Mouse (Mus musculus) embryo, embryonic 9.5 days (tissue): ENCODE results near the gene Pon3.

Source experiments
- DNase-seq: peaks from one replicate; pipeline ENCODE4 v3.0.0-alpha.2; 2017; ENCODE audit errors: extremely low spot score

Gene Pon3

DNA sequence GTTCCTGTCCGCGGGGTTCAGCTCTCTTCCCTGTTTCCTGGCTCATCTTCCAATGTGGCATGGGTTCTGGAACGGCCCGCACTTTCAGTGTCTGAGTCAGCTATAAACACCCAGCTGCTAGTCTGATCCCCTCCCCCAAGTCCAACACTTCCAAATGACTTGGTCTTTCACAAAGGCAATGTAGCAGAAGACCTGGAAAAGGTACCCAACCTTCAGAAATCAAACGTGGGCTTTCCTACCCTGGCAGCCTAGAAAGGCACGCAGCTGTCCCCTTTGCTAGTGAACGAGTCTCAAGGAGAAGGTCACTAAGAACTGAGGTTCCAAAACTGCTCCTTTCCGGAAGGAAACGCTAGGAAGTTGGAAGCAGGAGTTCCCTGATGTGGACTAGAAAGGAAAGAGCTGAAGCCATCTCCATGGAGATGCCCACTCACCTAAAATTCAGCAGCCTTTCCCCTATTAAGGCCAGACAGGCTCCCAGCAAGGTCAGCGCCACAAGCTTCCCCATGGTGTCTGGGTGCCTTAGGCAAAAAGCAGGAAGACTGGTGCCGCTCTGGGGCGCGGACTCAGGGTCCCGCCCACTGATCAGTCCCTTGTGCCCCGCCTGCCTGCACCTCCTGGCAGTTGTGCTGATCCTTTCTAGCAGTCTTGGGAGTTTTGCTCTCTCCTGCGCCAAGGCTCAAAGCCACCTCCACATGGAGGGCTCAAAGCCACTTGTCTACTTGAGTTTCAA is at the start of gene Pon3:
Gene Pon3, minus strand, starts transcription at position 565 of the 730 bp plus-strand sequence.
- peak; percentile 57 for DNase-seq

DNA sequence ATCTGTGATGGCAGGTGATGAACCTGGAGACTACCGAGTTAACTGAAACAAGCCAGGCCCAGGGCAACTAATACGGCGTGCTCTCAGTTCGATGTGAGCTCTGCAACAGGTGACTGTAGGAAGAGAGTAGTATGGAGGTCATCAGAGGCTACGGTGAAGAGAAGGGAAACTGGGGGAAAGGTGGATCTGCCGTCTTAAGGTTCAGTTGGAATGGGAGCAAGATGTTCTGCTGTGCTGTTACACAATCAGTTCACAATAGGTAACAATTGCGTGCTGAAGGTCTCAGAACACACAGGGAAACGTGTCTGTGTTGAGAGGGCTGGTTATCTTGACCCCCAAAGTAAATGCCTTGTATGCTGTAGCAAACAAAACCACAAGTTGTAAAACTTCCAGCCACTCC is 48.9 kb upstream of the Pon3 start:
- DNase-seq, result no peak

DNA sequence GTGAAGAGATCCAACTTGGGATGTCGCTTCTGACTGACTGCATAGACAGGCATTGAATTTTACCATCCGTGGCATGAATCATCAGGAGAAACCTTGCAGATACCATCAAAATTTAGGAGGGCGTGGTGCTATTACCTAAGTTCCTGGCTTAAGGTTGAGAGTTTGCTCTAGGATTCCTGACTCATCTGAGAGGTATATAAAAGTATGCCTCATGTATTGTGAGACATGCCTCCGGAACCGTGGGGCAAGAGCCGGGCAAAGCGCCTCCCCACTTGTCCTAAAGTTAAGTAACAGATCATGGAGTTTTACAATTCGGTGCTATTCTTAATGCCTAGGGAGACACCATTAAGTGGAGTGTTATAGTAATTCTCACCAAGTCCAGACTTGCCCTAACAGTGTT is 44.5 kb upstream of the Pon3 start:
- no peak for DNase-seq

DNA sequence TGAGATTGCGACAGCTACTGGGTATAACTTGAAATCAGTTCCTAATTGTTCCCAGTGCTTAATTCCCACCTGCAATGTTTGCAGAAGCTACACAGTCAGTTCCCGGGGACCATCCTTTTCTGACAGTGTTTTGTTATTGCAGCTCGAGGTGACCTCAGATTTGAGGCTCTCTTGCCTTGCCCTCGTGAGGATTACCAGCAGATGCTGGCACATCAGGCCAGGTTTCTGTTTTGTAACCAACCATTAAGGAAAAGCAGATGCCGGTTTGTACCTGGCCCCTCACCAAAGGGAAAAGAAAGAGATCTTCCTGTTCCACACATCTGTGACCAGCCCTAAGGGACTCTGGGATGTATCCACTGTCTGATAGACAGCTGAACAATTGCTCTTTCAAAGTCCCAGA is 43.5 kb upstream of the Pon3 start:
- DNase-seq, result no peak

DNA sequence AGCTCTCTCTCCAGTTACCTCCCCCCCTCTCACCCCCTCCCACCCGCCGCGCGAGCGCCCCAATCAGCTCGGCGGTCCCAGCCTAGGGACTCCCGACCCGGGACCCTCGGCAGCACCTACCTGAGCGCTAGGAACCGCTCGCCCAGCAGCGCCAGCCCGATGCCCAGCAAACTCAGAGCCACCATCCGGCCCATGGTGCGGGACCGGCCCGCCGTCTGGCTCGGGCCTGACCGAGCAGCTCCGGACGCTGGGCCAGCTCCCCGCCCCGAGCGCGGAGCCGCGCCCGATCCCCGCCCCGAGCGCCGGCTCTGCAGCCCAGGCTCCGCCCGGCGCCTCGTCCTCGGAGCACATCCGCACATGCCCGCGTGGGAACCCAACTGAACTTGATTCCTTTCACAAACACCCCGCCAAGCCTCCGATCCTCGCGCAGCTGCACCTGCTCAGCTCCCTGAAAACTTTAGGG is 42.0 kb upstream of the Pon3 start, which contains the start of gene Pon2:
Gene Pon2, minus strand, starts transcription at position 364 of the 463 bp plus-strand sequence.
- peak; percentile 83 for DNase-seq

DNA sequence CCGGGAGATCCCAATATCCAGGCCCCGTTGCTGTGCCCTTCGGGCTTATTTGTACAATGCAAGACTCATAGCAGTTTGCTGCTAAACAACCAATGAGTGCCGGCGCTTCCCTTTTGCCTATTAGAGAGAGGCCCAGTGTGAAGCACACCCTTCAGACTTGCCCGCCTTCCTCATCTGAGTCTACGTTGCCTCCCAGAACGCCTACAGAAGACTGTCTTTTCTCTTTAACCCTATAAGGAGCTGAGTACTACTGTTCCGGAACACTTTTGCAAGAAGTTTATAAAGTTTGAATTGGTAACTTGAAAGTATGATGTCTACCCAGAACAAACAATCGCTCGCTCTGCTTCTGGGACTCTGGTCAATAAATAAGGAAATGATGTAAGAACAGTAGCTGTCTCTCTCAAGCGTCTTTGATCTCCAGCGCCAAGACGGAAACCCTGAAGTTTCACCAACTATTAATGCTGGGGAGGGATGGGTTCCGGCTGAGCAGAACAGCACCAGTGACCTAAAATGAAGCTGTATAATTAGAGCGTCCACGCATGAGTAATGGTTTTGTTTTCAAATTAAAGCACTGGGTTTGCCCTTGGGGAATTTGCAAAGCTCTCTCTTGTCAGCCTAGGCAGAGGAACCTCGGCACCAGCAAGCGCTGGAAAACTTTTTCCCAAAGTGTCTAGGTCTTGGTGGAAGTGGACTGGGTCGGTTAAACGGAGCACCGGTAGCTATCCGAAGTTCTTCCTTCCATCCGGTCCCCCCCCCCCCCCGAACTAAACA is 41.4 kb upstream of the Pon3 start:
- DNase-seq, result peak; percentile 68

DNA sequence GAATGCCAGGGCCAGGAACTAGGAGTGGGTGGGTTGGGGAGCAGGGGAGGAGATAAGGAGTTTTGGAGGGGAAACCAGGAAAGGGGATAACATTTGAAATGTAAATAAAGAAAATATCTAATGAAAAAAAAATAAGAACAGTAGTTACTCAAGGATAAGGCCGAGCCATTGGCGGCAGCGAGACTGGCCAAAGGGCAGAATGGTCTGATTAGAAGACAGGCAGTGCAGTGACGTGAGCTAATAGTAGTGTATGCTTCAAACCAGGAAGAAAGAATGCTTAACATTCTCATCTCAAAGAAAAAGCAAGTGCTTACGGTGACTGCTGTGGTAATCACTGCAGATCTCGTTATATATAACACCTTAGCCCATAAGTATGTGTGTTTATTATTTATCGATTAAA is 40.0 kb upstream of the Pon3 start:
- DNase-seq, result no peak

DNA sequence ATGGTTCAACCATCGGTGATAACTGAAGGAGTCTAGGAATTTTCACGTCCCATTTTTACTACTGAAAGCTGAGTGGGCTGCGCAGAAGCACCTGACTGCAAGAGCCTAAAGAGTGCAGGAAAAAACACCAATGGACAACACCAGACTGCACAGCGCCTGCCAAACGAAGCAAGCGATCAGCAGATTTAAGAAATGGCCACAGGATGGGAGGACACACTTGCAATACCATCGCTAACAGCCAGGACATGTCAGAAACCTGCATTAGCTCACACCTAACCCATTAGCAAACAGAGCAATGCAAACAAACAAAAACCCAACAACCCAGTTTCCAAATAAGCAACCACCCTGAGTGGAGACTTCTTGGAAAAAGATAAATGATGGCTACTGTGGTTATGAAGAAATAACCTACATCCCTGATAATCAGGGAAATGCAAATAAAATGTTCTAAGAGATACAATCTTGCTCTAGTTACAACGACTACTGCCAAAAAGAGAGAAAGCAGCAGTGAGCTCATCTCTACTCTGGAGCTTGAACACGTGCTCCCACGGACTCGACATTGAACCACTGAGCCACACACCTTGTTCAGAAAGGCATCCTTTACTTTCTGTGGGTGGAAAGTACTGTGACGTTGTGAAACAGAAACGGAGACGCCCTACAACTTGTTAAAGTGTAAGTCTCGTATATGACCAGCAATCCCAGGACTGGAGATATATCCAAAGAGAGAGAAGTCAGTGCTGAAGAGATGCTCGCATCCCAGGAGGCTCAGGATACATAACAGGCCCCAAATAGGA is 38.8 kb upstream of the Pon3 start:
- DNase-seq, result no peak

DNA sequence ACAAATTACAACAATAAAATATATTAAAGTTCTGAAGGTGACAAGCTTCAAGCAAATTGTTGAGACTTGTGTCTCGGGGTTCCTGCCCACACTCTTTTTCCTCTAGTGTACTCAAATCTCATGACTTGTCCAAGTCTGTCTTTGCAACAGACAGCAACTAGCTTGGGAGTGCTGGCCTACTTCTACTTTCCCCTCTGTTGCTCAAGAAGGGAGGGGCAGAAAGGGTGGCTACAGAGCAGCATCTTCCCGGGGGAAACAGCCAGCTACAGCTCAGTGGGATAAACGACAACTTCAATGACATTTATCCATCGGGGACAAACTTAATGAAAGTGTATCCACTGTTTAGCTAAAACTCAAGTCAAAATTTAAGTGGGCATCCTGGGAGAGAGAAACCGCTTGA is 36.8 kb upstream of the Pon3 start:
- no peak for DNase-seq

DNA sequence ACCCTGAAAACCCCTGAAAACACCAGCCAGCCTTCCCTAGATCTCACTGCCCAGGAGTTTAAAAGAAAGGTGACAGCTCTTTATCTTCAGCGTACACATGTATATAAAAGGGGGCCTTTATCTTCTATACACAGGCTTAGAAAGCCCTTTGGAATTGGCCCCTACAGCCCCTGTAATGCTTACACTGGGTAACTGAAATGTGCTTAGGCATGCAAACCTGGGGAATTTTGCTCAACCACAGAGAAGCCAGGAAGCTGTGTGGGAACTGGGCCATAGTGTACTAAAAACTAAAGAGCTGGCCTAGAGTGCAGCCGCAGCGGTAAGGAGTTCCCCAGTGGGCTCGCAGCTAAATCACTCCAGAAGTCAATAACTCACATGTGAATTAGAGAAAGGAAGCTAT is 35.4 kb upstream of the Pon3 start:
- no peak for DNase-seq

DNA sequence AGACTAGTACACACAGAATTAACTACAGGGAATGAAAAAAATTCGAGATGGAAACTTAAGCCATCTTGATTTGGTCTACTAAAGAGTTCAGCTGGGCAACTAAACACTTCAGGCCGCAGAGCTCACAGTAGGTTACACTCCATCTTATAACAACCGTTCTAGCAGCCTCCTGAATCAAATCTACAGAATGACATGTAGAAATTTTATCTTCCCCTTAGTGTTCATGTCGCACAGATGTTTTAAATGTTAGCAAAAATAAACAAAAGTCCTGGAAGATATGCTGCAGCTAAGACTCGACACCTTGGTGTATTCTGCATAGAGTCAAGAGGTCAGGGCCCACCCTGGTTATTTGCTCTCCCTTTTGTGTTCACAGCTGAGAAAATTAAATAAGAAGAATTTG is 31.8 kb upstream of the Pon3 start:
- DNase-seq, result no peak

DNA sequence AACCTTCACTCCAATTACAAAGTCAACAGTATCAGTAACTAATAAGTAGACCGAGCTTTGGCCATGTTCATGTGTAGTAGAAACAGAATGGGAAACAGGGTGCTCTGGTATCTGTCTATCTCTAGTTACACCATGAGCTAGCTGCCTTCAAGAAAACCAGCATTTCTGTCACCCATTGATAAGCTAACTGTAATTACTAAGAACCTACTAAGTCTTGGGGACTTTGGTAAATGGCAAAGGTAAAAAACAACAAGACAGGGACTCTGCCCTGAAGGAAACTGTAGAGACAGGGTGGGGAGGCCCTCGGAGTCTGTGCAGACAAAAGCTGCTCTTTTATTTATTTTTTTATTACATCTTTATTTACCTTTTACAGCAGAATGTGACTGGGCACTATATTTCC is 31.3 kb upstream of the Pon3 start:
- no peak for DNase-seq

DNA sequence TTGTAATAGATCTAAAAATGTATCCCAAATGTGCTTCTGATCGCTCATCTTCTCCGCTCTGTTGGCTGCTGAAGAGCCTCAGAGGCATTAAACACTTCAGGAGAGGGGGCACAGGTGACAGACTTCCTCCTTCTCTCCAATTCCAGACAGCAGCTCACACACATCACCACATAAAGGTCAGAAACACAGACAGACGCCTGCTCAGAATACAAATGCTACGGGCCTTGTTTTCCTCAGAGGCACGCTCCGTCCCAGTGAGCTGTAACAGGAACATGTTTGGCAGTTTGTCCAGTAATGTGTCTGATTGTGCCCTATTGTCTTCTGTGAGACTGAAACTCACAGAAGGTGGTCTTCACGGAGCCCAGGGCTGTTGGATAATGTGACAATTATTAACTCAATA is 26.3 kb upstream of the Pon3 start:
- DNase-seq, result no peak

DNA sequence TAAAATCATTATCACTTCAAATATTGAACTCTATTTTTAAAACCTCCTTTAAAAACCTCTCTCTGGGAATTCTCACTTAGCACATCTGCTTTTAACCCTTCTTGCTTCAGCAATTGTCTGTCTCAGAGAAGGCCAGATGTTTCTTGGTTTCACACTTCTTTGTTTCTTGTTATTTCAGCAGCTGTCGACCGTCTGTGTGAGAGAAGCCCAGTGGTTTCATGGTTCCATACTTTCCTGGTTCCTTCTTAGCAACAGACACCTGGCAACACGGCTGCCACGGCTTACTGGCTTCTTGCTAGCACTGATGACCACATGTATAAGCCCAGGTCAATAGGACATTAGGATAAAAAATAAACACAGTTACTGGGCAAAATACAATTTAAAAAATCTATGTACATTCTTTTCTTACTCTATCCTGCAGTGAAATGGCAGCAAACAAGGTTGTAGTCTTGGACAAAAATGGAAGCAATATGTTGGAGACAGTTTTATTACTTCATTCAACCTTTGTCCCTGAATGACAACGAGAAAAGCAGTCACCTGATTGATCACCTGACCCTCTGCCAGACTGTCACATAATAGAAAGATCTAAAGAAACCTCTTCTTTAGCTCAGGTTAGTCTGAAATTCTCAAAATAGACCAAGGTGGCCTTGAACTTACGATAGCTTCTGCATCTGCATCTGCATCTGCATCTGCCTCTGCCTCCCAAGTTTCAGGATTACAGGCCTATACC is 24.7 kb upstream of the Pon3 start:
- DNase-seq, result no peak

DNA sequence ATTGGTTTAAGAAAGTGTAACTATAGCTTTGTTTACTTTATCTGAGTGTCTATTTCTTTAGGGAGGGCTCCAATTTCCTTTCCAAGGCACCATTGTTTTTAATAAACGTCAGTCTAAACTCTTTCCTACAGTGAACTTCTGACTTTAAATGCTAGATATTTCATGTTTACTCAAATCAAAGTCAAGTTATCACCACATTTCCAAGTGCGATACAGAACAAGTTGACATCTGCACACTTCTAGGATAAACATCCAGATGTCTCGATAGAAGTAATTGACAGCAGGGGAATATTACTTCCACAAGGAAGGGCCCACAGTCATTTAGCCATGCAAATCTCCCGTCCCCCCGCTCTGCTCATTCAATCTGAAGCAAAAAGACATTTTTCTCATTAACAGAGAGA is 21.9 kb upstream of the Pon3 start:
- no peak for DNase-seq

DNA sequence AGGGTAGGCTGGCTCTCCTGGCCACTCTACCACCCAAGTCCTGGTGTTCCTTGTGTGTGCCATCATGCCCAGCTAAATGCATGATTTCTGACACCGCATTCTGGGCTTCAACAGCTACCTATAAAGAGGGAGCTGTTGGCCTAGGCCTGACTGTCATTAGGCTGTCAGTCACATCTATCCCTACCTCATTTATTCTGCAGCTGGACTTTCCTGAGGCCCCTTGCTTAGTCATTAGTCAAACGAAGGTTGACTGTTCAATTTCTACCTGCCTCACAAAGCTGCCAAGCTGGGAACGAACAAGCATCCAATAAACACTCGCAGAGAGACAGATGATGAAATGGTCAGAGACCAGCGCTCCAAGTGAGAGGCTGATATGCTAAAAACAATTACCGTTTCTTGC is 13.6 kb upstream of the Pon3 start:
- no peak for DNase-seq

DNA sequence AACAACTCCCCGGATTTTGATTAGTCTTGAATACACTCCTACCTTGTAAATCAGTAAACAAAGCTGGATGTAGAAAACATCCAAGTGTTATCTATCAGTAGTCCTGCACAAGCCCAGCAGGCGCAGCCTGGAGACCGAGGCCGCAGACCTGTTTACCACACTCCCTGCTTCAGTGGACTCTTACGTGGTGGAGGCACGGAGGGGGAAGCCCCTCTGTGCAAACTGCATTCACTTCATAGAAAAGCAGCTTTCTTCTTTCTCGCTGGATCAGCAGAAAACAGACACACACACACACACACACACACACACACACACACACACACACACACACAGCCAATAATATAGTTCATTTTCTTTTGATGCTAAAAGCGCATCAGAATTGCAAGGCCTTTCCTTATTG is 8.7 kb upstream of the Pon3 start:
- DNase-seq, result no peak

DNA sequence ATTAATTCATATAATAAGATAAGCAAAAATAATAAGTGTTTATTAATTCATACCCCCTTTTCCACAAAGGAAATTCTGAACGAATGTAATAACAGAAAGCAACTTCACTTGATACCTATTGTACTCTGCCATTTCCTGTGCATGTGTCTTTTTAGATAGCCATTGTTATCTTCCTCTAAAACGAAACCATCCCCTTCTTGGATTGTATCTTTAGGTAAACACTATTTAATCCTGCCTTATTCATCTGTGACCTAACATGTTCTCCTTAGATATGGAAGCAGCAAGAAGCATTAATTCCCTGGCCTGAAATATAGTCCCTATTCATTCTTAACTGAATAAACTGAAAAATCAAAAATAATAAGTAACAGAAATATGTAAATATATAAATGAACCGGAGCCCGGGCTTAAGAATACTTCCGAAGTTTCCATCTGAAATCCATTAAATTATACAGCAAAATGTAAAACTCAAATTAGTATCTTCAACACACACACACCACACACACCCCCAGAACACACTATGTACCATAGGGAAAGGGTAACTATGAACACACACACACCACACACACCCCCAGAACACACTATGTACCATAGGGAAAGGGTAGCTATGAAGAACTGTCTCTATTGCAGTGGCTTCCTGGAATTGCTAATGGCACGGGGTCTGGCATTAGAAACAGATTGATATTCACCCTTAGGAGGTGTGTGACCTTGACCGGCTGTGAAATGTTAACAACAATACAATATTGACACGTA is 7.3 kb upstream of the Pon3 start:
- no peak for DNase-seq

DNA sequence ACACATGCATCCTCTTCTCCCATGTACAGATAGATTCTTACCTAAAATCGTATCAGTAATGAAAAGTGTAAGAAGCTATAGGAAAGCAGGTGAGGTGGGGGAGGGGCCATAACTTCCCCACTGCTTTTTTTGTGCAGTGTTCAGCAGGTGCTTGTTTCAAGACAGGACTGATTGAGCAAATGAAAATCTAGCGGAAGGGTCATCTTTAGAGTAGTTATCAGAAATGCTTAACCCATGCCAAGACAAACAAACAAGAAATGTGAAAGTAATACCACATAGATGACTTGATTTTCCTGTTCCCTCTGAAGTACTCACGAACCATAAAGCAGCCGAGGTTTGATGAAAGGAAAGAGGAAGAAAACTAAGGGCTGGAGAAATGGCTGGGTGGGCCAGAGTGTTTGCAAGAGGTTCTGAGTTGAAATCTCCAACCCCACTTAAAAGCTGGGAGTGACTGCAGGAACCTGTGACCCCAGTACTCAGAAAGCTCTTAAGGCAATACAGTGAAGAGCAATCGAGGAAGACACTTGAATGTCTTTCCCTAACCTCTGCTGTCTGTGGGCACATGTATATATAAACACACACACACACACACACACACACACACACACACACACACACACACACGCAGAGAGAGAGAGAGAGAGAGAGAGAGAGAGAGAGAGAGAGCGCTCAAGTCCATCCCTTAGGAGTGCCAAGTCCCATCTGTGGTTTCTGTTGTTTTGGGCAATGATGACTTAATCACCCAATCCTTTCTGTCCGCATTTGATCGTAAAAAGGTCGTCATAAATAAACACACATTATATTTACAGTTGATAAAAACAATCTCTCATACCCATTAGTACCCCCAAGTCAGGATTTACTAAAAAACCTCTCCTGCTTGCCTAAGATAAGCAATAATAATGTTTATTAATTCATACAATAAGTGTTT is 6.5 kb upstream of the Pon3 start:
- DNase-seq, result no peak

DNA sequence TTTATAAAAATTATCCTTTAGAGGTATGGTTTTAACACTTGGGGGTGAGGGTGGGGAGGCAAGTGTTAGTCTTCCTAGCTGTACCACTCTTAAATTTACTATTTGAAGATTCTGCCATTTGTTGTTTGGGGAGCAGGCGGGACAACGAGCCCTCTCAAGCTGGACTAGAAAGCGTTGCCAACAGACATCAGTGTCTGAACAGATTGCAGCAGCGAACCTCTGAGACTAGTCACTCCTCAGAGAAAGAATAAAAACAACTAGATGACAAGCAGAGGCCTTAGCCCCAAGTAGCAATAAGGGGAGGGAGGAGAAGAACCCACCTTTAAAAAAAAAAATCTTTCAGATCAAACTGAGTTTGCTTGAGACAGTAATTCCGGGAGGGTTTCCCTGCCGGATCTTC is 795 bp downstream of the Pon3 start:
- DNase-seq, result no peak
